Mouse (Mus musculus): ENCODE measurements around the gene Utp6. TPM values are rescaled to one million over a fixed set of nuclear protein-coding genes. Genes with fewer than 3 reads are reported as not detected.

Gene Utp6
- 24.1 and 29.9 TPM in 2 replicates for polyA plus RNA-seq (2012; ENCODE audit: insufficient read depth, insufficient read length, missing spikeins)

- peak within 1 kb of the TSS; percentile 90 for H3K4me3 ChIP-seq (ENCODE audit: insufficient read depth, low read length)
- peak; percentile 30; the same call in 1 of the 2 replicates for TF ChIP-seq CTCF (IDR thresholded peaks at IDR 0.05; ENCODE audit: low read depth, low read length)
- TF ChIP-seq POLR2A (IDR thresholded peaks at IDR 0.05; ENCODE audit: borderline replicate concordance, low read depth, low read length): no peak; the same call in 1 of the 2 replicates
- H3K4me1 ChIP-seq (ENCODE audit: control insufficient read depth, insufficient read depth, low read length): peaks cover 5% of the 10 kb centered on the region
- peak within 1 kb of the TSS; percentile 73 for H3K27ac ChIP-seq (ENCODE audit: insufficient read depth, low read depth, low read length)
Measured at GRCm38 (mm10) chr11:79962125-79962876, at the start of gene Utp6. TSS of gene Utp6 (minus strand) at chr11:79962390.

DNA sequence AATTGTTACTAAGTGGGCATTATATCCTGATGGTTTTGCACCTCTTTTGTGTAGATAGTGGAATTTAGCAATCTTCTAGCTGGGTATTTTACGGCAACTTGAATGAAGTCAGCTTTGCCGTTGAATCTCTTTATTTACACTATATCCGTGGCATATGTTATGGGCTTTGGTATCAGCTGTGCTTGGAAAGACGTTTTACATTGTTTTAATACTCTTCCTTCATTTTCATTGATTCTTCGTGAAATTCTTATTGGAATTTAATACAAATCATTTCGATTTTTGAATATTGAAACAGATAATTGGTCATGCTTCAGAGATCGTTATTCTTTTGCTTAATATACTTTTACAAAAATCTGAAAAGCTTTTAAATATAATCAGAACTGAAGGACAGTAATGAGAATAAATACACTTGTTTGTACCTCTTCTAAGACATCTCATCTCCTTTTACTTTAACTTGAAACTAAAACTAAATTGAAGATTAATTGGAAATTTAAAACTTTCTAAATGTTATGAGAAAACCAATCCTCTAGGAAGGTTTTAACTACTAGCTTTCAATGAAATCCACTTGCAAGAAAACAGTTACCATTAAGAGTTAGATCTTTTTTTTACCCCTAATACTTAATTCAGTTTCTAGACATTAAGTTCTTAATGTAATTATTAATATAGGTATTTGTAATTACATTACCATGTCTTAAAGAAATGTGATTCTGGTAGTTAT, 32.2 kb upstream of the Utp6 start:
- peak overlapping the region; percentile 92; the same call in 1 of the 2 replicates for H3K4me3 ChIP-seq (ENCODE audit: insufficient read depth, low read length)
- H3K27ac ChIP-seq (ENCODE audit: insufficient read depth, low read depth, low read length): no peak overlapping the region
- H3K4me1 ChIP-seq (ENCODE audit: control insufficient read depth, insufficient read depth, low read length): peaks cover 4% of the 10 kb centered on the region
- TF ChIP-seq POLR2A (IDR thresholded peaks at IDR 0.05; ENCODE audit: borderline replicate concordance, low read depth, low read length) (no peak), CTCF (IDR thresholded peaks at IDR 0.05; ENCODE audit: low read depth, low read length) (no peak)

DNA sequence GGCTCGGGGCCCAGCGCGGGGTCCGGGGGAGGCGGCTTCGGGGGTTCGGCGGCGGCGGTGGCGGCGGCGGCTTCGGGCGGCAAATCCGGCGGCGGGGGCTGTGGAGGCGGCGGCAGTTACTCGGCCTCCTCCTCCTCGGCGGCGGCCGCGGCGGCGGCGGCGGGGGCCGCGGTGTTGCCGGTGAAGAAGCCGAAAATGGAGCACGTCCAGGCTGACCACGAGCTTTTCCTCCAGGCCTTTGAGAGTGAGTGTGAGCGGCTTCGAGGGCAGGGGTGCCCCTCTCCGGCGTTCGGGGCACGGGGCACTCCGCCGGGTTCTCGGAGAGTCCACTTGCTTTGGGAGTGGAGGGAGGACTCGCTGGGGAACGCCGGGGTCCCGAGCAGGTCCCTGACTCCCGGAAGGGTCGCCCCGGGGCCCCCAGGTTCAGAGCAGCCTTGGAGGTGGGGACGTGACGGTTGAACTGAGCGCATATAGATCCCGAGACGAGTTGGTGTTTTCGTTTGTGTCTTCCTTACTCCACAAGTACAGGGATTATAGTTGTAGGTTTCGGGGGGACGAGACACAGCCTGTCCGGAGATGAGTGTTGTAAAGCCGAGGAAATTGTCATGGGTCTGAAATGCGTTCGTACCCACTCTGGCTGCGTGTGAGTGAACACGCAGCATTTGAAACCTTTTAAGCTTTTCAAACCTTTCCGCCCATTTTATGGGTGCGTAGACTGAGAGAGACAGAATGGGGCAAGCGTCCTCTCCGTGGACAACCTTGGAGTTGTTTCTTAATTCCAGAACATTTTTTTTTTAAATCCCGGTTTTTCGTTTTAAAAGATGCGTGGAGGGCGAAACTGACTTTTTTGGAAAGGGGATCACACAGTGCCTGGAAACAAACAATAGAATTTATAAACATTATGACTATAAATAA, 31.4 kb upstream of the Utp6 start:
- H3K4me3 ChIP-seq (ENCODE audit: insufficient read depth, low read length): peak overlapping the region; percentile 92
- H3K4me1 ChIP-seq (ENCODE audit: control insufficient read depth, insufficient read depth, low read length): peaks cover 4% of the 10 kb centered on the region
- TF ChIP-seq CTCF (IDR thresholded peaks at IDR 0.05; ENCODE audit: low read depth, low read length) (no peak), POLR2A (IDR thresholded peaks at IDR 0.05; ENCODE audit: borderline replicate concordance, low read depth, low read length) (no peak)
- peak overlapping the region; percentile 92 for H3K27ac ChIP-seq (ENCODE audit: insufficient read depth, low read depth, low read length)

DNA sequence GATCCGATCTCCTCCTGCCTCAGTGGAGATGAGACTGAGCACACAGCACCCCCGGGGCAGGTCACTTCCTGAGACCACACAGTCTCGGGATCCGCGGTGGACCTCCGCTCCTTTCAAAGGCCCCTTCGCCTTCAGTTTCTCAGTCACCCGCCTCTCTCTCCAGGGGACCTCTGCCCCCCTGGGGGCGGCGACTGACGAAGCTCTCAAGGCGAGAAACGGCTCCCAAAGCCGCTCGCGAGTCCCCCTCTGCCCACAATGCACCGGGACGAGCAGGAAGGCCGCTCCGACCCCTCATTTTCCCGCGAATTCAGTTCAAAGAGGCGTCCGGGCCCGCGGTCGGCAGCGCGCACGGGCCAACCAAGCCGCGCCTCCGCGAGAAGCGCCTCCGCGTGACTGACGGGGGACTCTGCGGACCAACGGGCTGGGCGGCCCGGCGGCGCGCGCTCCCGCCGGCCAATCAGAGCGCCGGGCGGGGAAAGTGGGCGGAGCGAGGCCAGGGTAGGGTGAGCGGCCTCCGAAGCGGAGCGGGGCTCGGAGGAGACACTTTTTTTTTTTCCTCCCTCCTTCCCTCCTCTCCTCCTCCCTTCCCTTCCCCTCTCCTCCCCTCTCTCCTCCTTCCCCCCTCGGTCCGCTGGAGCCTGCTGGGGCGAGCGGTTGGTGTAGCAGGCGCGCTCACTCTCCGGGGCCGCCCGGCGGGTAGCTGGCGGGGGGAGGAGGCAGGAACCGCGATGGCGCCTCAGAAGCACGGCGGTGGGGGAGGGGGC, 30.6 kb upstream of the Utp6 start, which contains the start of gene Suz12:
Gene Suz12 (plus strand): TSS at position 515 of the 764 bp plus-strand sequence.
- Histone ChIP-seq H3K27ac (ENCODE audit: insufficient read depth, low read depth, low read length) (peak within 1 kb of the TSS; percentile 92), H3K4me1 (ENCODE audit: control insufficient read depth, insufficient read depth, low read length) (peaks cover 4% of the 10 kb centered on the region), H3K4me3 (ENCODE audit: insufficient read depth, low read length) (peak within 1 kb of the TSS; percentile 92)
- TF ChIP-seq POLR2A (IDR thresholded peaks at IDR 0.05; ENCODE audit: borderline replicate concordance, low read depth, low read length): peak; percentile 75; the same call in 1 of the 2 replicates
- no peak; the same call in 1 of the 2 replicates for TF ChIP-seq CTCF (IDR thresholded peaks at IDR 0.05; ENCODE audit: low read depth, low read length)

DNA sequence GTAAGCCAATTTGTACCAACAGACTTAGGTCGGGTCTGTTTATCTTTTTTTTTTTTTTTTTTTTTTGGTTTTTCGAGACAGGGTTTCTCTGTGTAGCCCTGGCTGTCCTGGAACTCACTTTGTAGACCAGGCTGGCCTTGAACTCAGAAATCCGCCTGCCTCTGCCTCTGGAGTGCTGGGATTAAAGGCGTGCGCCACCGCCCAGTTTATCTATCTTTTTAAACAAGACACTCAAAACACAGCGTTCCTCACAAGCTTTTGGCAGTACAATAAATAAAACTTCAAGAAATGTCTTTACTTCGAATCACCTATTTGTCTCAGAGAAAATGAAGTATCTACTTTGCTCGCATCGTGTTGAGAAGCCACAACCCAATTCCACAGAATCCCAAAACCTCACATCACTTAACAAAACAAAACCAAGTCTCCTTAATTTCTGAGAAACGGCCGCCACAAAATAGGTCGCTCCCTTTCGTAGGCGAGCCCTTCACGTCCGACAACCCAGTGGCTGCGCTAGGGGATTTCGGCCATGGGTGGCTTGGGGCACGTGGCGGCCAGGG, 29.9 kb upstream of the Utp6 start:
- H3K4me1 ChIP-seq (ENCODE audit: control insufficient read depth, insufficient read depth, low read length): peaks cover 4% of the 10 kb centered on the region
- H3K4me3 ChIP-seq (ENCODE audit: insufficient read depth, low read length): peak overlapping the region; percentile 83
- TF ChIP-seq CTCF (IDR thresholded peaks at IDR 0.05; ENCODE audit: low read depth, low read length): no peak
- no peak for TF ChIP-seq POLR2A (IDR thresholded peaks at IDR 0.05; ENCODE audit: borderline replicate concordance, low read depth, low read length)
- peak overlapping the region; percentile 60 for H3K27ac ChIP-seq (ENCODE audit: insufficient read depth, low read depth, low read length)

GRCm38 (mm10) chr11:79991600-79991999, 29.4 kb upstream of the Utp6 start:
- no peak overlapping the region for H3K4me3 ChIP-seq (ENCODE audit: insufficient read depth, low read length)
- peaks cover 4% of the 10 kb centered on the region for H3K4me1 ChIP-seq (ENCODE audit: control insufficient read depth, insufficient read depth, low read length)
- no peak overlapping the region for H3K27ac ChIP-seq (ENCODE audit: insufficient read depth, low read depth, low read length)
- TF ChIP-seq POLR2A (IDR thresholded peaks at IDR 0.05; ENCODE audit: borderline replicate concordance, low read depth, low read length) (no peak), CTCF (IDR thresholded peaks at IDR 0.05; ENCODE audit: low read depth, low read length) (no peak)

- no peak overlapping the region for H3K27ac ChIP-seq (ENCODE audit: insufficient read depth, low read depth, low read length)
- peaks cover 3% of the 10 kb centered on the region for H3K4me1 ChIP-seq (ENCODE audit: control insufficient read depth, insufficient read depth, low read length)
- no peak overlapping the region for H3K4me3 ChIP-seq (ENCODE audit: insufficient read depth, low read length)
- no peak for TF ChIP-seq CTCF (IDR thresholded peaks at IDR 0.05; ENCODE audit: low read depth, low read length)
- TF ChIP-seq POLR2A (IDR thresholded peaks at IDR 0.05; ENCODE audit: borderline replicate concordance, low read depth, low read length): no peak
Measured at GRCm38 (mm10) chr11:79990120-79990519, 27.9 kb upstream of the Utp6 start.

DNA sequence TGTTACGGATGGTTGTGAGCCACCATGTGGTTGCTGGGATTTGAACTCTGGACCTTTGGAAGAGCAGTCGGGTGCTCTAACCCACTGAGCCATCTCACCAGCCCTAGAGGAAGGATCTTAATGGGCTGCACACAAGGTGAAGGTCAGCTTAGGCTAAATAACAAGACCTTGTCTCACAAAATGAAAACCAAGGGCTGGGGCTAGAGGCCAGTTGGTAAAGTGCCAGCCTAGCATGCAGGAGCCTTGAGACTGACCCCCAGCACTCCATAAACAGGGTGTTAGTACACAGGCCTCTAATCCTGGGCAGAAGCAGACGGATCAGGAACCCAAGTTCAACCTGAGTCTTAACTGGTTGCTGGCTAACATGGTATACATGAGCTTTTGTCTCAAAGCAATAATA, 25.7 kb upstream of the Utp6 start:
- H3K4me1 ChIP-seq (ENCODE audit: control insufficient read depth, insufficient read depth, low read length): peaks cover 4% of the 10 kb centered on the region
- TF ChIP-seq CTCF (IDR thresholded peaks at IDR 0.05; ENCODE audit: low read depth, low read length) (no peak), POLR2A (IDR thresholded peaks at IDR 0.05; ENCODE audit: borderline replicate concordance, low read depth, low read length) (no peak)
- no peak overlapping the region for H3K27ac ChIP-seq (ENCODE audit: insufficient read depth, low read depth, low read length)
- no peak overlapping the region for H3K4me3 ChIP-seq (ENCODE audit: insufficient read depth, low read length)

All from bone marrow macrophage, adult 2 months (primary cell).